Mouse (Mus musculus) midbrain, embryonic 12.5 days (tissue): Measurements from ENCODE around the gene Zfp60. TPM values are rescaled to one million over a fixed set of nuclear protein-coding genes. Genes with fewer than 3 reads are reported as not detected.

ENCODE experiments used
- ATAC-seq: fragments of 200-750 bp; cut with Nextera tagmentation; 2 replicates; pipeline ENCODE4 v1.8.0; 2017; ENCODE audit warnings: low read depth, moderate TSS enrichment, moderate library complexity; ENCODE audit not compliant: low FRiP score
- H3K27ac ChIP-seq: fragments of 300-500 bp; sonication (generic); replicated peaks from 2 replicates; pipeline ENCODE4 v1.5.1; 2016; ENCODE audit warnings: mild to moderate bottlenecking
- H3K27me3 ChIP-seq: fragments of 300-500 bp; sonication (generic); 2 replicates; pipeline ENCODE4 v1.6.1; 2016; ENCODE audit warnings: mild to moderate bottlenecking
- H3K36me3 ChIP-seq: fragments of 300-500 bp; sonication (generic); 2 replicates; pipeline ENCODE4 v1.6.1; 2016
- H3K4me1 ChIP-seq: fragments of 300-500 bp; sonication (generic); 2 replicates; pipeline ENCODE4 v1.6.1; 2016
- H3K4me2 ChIP-seq: fragments of 300-500 bp; sonication (generic); replicated peaks from 2 replicates; pipeline ENCODE4 v1.6.1; 2016; ENCODE audit warnings: mild to moderate bottlenecking, moderate library complexity
- H3K4me3 ChIP-seq: fragments of 300-500 bp; sonication (generic); 2 replicates; pipeline ENCODE4 v1.5.1; 2016; ENCODE audit warnings: mild to moderate bottlenecking
- H3K9ac ChIP-seq: fragments of 300-500 bp; sonication (generic); replicated peaks from 2 replicates; pipeline ENCODE4 v1.6.1; 2016; ENCODE audit warnings: mild to moderate bottlenecking, moderate library complexity
- H3K9me3 ChIP-seq: fragments of 300-500 bp; sonication (generic); 2 replicates; pipeline ENCODE4 v1.6.1; 2016; ENCODE audit warnings: mild to moderate bottlenecking
- WGBS: fragments of 180-500 bp; shearing (Covaris S2); methylation state at CpG from one replicate; pipeline ENCODE4 v1.1.7; 2016; 5-methylcytosine and 5-hydroxymethylcytosine counted together
- polyA plus RNA-seq: library from polyadenylated mRNA; unstranded; fragments of >200 nt; fragmentation: Nextera tagmentation; extraction: Ambion mirVana; gene quantifications from 2 replicates; pipeline ENCODE4 v1.2.1, GENCODE M21; 2016

Zfp60 gene
- polyA plus RNA-seq, 1 experiment from 2014 or later: 102 TPM

DNA sequence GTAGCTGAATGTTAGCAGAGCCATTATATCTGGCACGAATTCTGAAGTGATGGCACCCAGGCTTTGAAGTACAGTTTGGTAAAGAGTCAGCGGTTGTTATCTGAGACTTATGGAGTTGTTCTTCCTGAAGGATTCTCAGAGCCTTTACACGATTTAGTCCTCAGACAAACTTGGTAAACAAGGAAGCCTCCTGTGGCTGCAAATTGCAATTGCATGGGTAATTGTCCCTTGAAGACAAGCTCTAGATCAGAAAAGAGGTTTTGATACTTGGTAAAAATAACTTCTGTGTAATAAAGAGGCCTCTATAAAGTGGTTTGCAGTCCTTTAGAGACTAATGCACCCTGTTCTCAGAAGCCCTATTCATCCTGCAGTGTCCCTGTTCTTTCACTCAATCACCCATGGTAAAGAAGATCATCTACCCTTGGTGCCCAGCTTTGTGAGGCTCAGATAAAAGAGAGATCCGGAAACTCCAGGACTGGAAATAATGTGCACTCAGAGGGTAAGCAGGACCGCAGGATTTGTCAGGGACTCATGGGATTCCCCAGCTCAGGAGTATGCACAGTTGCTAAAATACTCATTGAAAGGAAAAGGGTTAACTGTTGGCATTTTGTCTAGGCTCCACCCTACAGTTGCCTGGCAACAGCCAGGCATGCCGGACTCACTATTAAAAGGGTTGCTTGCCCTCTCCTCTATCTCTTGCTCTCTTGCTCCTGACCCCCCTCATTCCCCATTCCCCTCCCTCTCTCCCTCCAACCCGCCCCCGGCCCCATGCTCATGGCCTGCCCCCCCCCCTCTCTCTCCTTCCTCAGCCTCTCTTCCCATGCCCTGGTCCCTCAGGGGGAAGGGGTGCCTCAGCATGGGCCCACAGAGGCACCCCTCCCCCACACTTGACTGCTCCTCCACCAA lies 67.0 kb downstream of the Zfp60 start:
- Histone ChIP-seq H3K4me1 (peaks cover 18% of the 10 kb centered on the region), H3K27me3 (no peaks in the 10 kb centered on the region), H3K4me2 (peak overlapping the region; percentile 34), H3K27ac (peak overlapping the region; percentile 79), H3K4me3 (no peak overlapping the region), H3K9ac (no peak overlapping the region), H3K9me3 (no peaks in the 10 kb centered on the region), H3K36me3 (no peaks in the 10 kb centered on the region)
- 23% methylated on average over 6 of the region's 8 CpGs for WGBS
- ATAC-seq: peak; percentile 90

DNA sequence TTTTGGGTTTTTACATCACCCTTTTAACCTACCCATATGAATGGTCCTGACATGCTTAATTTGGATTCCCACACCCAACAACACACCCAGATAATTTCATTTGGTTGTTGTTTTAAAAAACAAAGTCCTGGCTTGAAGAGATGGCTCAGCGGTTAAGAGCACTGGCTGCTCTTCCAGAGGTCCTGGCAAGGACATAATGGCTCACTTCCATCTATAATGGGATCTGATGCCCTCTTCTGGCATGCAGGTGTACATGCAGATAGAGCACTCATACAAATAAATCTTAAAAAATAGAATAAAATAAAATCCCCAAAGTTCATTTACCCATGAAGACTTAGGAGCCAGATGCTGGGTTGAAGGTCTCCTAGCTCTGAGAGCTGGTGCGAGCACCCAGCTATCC lies 69.9 kb downstream of the Zfp60 start:
- no peak overlapping the region for H3K27ac ChIP-seq
- H3K4me2 ChIP-seq: no peak overlapping the region
- no peaks in the 10 kb centered on the region for H3K27me3 ChIP-seq
- no peaks in the 10 kb centered on the region for H3K36me3 ChIP-seq
- H3K9me3 ChIP-seq: no peaks in the 10 kb centered on the region
- no peak for ATAC-seq
- no peak overlapping the region for H3K4me3 ChIP-seq
- H3K9ac ChIP-seq: no peak overlapping the region
- WGBS: 60% methylated on average over 2 of the region's 2 CpGs
- peaks cover 21% of the 10 kb centered on the region for H3K4me1 ChIP-seq

DNA sequence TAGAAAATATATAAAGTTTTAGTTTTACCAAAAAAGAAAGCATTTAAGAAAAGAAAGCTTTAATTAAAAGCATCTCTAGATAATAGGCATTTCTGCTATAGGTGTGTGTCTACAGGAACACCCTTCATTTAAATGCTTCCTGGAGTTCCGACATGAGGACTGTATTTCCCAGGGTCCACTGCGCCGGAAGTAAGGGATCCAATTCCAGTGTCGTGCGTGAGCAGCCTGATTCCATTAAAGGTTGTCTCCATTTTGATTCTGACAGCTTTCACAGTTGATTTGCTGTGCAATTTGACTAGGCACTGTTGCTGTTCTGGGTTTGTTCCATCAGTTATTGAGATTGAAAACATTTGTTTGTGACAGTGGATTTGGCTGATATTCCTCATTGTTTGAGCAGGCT lies 71.8 kb downstream of the Zfp60 start:
- no peak overlapping the region for H3K4me3 ChIP-seq
- ATAC-seq: no peak
- H3K27ac ChIP-seq: no peak overlapping the region
- H3K9me3 ChIP-seq: no peaks in the 10 kb centered on the region
- no peaks in the 10 kb centered on the region for H3K36me3 ChIP-seq
- no peak overlapping the region for H3K4me2 ChIP-seq
- 81% methylated on average over 5 of the region's 5 CpGs for WGBS
- H3K4me1 ChIP-seq: peaks cover 19% of the 10 kb centered on the region
- no peak overlapping the region for H3K9ac ChIP-seq
- H3K27me3 ChIP-seq: no peaks in the 10 kb centered on the region

Other genes starting within 250 kb of the Zfp60 start
- gene Sertad1, start 244.5 kb upstream of the Zfp60 start, polyA plus RNA-seq: 11.6 and 14.4 TPM in 2 replicates
- gene Prx, start 232.1 kb upstream of the Zfp60 start, polyA plus RNA-seq: 2.5 and 3.1 TPM in 2 replicates
- gene Hipk4, start 208.1 kb upstream of the Zfp60 start, polyA plus RNA-seq: 0.38 and 0.45 TPM in 2 replicates
- 69.9 and 71.6 TPM in 2 replicates for gene Pld3, start 178.2 kb upstream of the Zfp60 start, polyA plus RNA-seq
- 37.2 and 37.4 TPM in 2 replicates for gene 2310022A10Rik, start 178.2 kb upstream of the Zfp60 start, polyA plus RNA-seq
- 79.6 and 90.9 TPM in 2 replicates for gene Akt2, start 139.8 kb upstream of the Zfp60 start, polyA plus RNA-seq
- 18.1 and 19.4 TPM in 2 replicates for gene Ttc9b, start 77.5 kb upstream of the Zfp60 start, polyA plus RNA-seq
- gene Map3k10, start 56.8 kb upstream of the Zfp60 start, polyA plus RNA-seq: 17.9 and 18.9 TPM in 2 replicates
- 9.3 and 9.9 TPM in 2 replicates for gene Zfp607b, start 42.0 kb upstream of the Zfp60 start, polyA plus RNA-seq
- 2.5 and 2.6 TPM in 2 replicates for gene Zfp626, start 75.8 kb downstream of the Zfp60 start, polyA plus RNA-seq
- gene Zfp59, start 107.2 kb downstream of the Zfp60 start, polyA plus RNA-seq: 10.7 and 12.0 TPM in 2 replicates
- 2.8 and 3.1 TPM in 2 replicates for gene Zfp607a, start 126.1 kb downstream of the Zfp60 start, polyA plus RNA-seq
- gene Zfp974, start 198.1 kb downstream of the Zfp60 start, polyA plus RNA-seq: 17.5 and 18.2 TPM in 2 replicates
- gene Zfp780b, start 247.8 kb downstream of the Zfp60 start, polyA plus RNA-seq: 25.7 and 27.2 TPM in 2 replicates